Mouse (Mus musculus) forebrain, embryonic 11.5 days (tissue): ENCODE measurements around the gene Ggct. TPM values are rescaled to one million over a fixed set of nuclear protein-coding genes. Genes with fewer than 3 reads are reported as not detected.

Experiments used
- ATAC-seq: fragments of 200-750 bp; cut with Nextera tagmentation; replicated peaks from 2 replicates; pipeline ENCODE4 v1.8.0; 2017; ENCODE audit warnings: moderate TSS enrichment; ENCODE audit not compliant: low FRiP score
- DNase-seq: peaks from one replicate; pipeline ENCODE4 v3.0.0-alpha.2; 2017; ENCODE audit warnings: low spot score
- H3K27ac ChIP-seq: fragments of 300-500 bp; sonication (generic); 2 replicates; pipeline ENCODE4 v1.5.1; 2014; ENCODE audit warnings: low read depth, low read length
- H3K27me3 ChIP-seq: fragments of 300-500 bp; sonication (generic); 2 replicates; pipeline ENCODE4 v1.6.1; 2014; ENCODE audit warnings: mild to moderate bottlenecking, low read length, mixed read lengths; ENCODE audit not compliant: control insufficient read depth, insufficient read depth
- H3K36me3 ChIP-seq: fragments of 300-500 bp; sonication (generic); 2 replicates; pipeline ENCODE4 v1.6.1; 2014; ENCODE audit warnings: mild to moderate bottlenecking, low read length, moderate library complexity, mixed read lengths; ENCODE audit not compliant: control insufficient read depth, insufficient read depth
- H3K4me1 ChIP-seq: fragments of 300-500 bp; sonication (generic); replicated peaks from 2 replicates; pipeline ENCODE4 v1.6.1; 2014; ENCODE audit warnings: low read length, mixed read lengths; ENCODE audit not compliant: control insufficient read depth, insufficient read depth
- H3K4me2 ChIP-seq: fragments of 300-500 bp; sonication (generic); 2 replicates; pipeline ENCODE4 v1.6.1; 2014; ENCODE audit warnings: low read depth, mild to moderate bottlenecking, low read length, moderate library complexity, mixed read lengths; ENCODE audit not compliant: severe bottlenecking
- H3K4me3 ChIP-seq: fragments of 300-500 bp; sonication (generic); 2 replicates; pipeline ENCODE4 v1.5.1; 2014; ENCODE audit warnings: low read depth, low read length
- H3K9ac ChIP-seq: fragments of 300-500 bp; sonication (generic); 2 replicates; pipeline ENCODE4 v1.6.1; 2014; ENCODE audit warnings: low read length
- H3K9me3 ChIP-seq: fragments of 300-500 bp; sonication (generic); 2 replicates; pipeline ENCODE4 v1.6.1; 2016; ENCODE audit warnings: low read length, mixed read lengths; ENCODE audit not compliant: control insufficient read depth
- WGBS: fragments of 180-500 bp; shearing (Covaris S2); extraction: QIAGEN DNeasy Blood & Tissue Kit; methylation state at CpG from one replicate; pipeline ENCODE4 v1.1.7; 2014; 5-methylcytosine and 5-hydroxymethylcytosine counted together
- polyA plus RNA-seq: library from polyadenylated mRNA; unstranded; fragments of >200 nt; fragmentation: Nextera tagmentation; extraction: Ambion mirVana; gene quantifications from 2 replicates; pipeline ENCODE4 v1.2.1, GENCODE M21; 2014

Ggct gene
- polyA plus RNA-seq, 1 experiment from 2014 or later: 8.6 TPM

- Histone ChIP-seq H3K4me1 (0 out of 2 replicates have a peak, but pooled peaks cover 4% of the 10 kb centered on the region), H3K9me3 (no peaks in the 10 kb centered on the region; the same call in 1 of the 2 replicates), H3K4me2 (no peak overlapping the region), H3K36me3 (no peaks in the 10 kb centered on the region), H3K27me3 (no peaks in the 10 kb centered on the region), H3K27ac (no peak overlapping the region), H3K4me3 (no peak overlapping the region), H3K9ac (no peak overlapping the region)
- WGBS: 78% methylated on average over 2 of the region's 2 CpGs
- DNase-seq (no peak), ATAC-seq (no peak)
These were observed 25.7 kb upstream of the Ggct start for GRCm38 (mm10) chr6:55018417-55018816.

DNA sequence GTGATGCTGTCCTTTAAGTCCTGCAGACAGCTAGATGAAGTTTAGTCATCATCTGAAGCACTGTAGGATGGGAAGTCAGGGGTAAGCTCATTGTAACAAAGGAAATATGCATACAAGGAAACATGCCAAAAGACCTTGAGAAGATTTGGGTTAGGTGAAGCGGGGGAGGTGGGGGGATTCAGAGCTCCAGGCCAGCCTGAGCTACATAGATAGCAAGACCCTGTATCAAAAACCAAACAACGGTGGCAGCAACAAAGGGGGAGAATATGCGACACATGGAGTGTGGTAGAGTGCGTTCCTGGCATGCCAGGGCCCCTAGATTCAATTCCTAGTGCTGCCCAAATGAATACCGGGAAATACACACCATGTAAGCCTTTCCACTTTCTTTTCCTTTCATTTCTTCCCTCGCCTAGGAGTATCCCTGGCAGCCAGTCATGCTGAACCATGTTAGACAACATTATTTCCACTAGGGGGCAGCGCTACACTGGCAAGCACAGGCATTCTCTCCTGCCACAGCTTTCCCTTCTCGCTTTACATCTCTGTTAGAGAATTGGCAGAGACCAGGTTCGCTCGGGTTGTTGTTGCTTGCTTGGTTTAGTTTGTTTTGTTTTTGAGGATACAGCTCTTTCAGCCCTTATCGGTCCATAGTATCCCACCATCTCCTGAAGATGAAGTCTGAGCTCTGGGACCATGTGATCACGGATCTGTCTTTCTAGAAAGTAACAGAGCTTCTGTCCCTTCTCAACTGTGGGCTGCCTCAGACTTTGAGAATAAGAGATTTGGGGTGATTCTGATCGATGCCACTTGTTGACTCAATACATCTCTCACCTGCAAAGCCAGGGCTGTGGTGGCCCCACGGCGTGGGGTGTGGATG lies 24.2 kb upstream of the Ggct start:
- Histone ChIP-seq H3K4me3 (no peak overlapping the region), H3K9me3 (no peaks in the 10 kb centered on the region; the same call in 1 of the 2 replicates), H3K9ac (no peak overlapping the region), H3K4me1 (0 out of 2 replicates have a peak, but pooled peaks cover 4% of the 10 kb centered on the region), H3K36me3 (no peaks in the 10 kb centered on the region), H3K27ac (no peak overlapping the region), H3K4me2 (no peak overlapping the region), H3K27me3 (peaks cover 5% of the 10 kb centered on the region)
- ATAC-seq (peak; percentile 71; the same call in 1 of the 2 replicates), DNase-seq (peak; percentile 75)
- 24% methylated on average over 15 of the region's 15 CpGs for WGBS

- 24% methylated on average over 5 of the region's 5 CpGs for WGBS
- H3K27ac ChIP-seq: no peak overlapping the region
- ATAC-seq (no peak), DNase-seq (no peak)
- H3K36me3 ChIP-seq: no peaks in the 10 kb centered on the region
- no peak overlapping the region for H3K4me2 ChIP-seq
- H3K4me3 ChIP-seq: no peak overlapping the region
- H3K9ac ChIP-seq: no peak overlapping the region
- no peaks in the 10 kb centered on the region; the same call in 1 of the 2 replicates for H3K9me3 ChIP-seq
- 0 out of 2 replicates have a peak, but pooled peaks cover 4% of the 10 kb centered on the region for H3K4me1 ChIP-seq
- peaks cover 9% of the 10 kb centered on the region for H3K27me3 ChIP-seq
These were observed 23.5 kb upstream of the Ggct start for GRCm38 (mm10) chr6:55016236-55016635.

GRCm38 (mm10) chr6:55014184-55014583 lies 21.4 kb upstream of the Ggct start:
- Histone ChIP-seq H3K27me3 (peaks cover 18% of the 10 kb centered on the region), H3K4me1 (peaks cover 12% of the 10 kb centered on the region), H3K9me3 (no peaks in the 10 kb centered on the region; the same call in 1 of the 2 replicates), H3K4me2 (no peak overlapping the region), H3K9ac (no peak overlapping the region), H3K4me3 (no peak overlapping the region), H3K36me3 (no peaks in the 10 kb centered on the region), H3K27ac (no peak overlapping the region)
- DNase-seq (no peak), ATAC-seq (no peak)
- WGBS: 89% methylated on average over 3 of the region's 3 CpGs

- no peaks in the 10 kb centered on the region; the same call in 1 of the 2 replicates for H3K9me3 ChIP-seq
- no peak overlapping the region for H3K4me2 ChIP-seq
- H3K4me1 ChIP-seq: peaks cover 12% of the 10 kb centered on the region
- H3K27ac ChIP-seq: no peak overlapping the region
- ATAC-seq (no peak), DNase-seq (no peak)
- H3K27me3 ChIP-seq: peaks cover 28% of the 10 kb centered on the region
- no peak overlapping the region for H3K4me3 ChIP-seq
- no peak overlapping the region for H3K9ac ChIP-seq
- H3K36me3 ChIP-seq: no peaks in the 10 kb centered on the region
- WGBS: 88% methylated on average over 7 of the region's 7 CpGs
These were observed 19.8 kb upstream of the Ggct start for GRCm38 (mm10) chr6:55012516-55012915.

GRCm38 (mm10) chr6:55010330-55011091 lies 17.8 kb upstream of the Ggct start:
- peaks cover 8% of the 10 kb centered on the region for H3K4me1 ChIP-seq
- ATAC-seq (no peak), DNase-seq (no peak)
- H3K27ac ChIP-seq: no peak overlapping the region
- no peak overlapping the region for H3K9ac ChIP-seq
- no peaks in the 10 kb centered on the region; the same call in 1 of the 2 replicates for H3K9me3 ChIP-seq
- WGBS: 59% methylated on average over 4 of the region's 4 CpGs
- no peak overlapping the region for H3K4me3 ChIP-seq
- H3K4me2 ChIP-seq: no peak overlapping the region
- peaks cover 30% of the 10 kb centered on the region for H3K27me3 ChIP-seq
- no peaks in the 10 kb centered on the region for H3K36me3 ChIP-seq

DNA sequence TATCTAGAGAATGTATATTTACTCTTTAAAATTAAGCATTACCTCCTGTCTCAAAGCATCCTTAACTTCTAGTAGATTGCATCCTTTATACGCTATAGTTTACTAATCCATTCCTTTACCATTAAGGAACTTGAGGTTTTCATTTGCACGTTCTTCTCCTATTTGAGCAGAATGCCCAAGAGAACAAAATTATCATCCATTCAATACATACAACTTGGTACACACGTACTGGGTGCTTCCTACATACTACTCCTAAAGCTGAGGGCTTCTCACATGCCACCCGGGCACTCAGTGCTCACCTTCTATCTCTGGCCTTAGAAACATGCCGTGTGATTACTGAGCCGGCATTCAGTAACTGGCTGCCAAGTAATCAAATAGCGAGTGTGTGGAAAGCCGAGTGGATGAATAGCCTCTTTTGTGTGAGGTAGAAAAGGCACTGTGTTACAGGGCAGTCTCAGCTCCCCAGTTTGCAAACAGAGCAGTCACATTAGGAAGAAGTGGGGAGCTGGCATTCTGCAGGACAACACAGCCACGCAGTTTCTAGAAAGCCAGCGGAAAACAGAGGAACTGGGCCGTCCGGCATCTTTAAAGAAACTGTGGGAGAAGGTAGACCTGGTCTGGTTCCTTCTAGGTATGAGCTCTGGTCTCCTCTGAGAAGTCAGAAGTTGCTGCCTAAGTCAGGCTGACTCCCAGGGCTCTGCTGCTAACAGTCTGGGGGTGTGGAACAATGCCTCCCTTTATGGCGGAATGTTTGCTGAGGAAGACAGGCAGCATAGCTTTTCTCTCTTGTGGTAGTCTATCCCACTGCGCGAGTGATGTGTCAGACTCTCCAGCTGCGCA lies 16.9 kb upstream of the Ggct start:
- Histone ChIP-seq H3K9me3 (no peaks in the 10 kb centered on the region; the same call in 1 of the 2 replicates), H3K4me3 (no peak overlapping the region; the same call in 1 of the 2 replicates), H3K9ac (0 out of 2 replicates have a peak overlapping the region, but pooled peaks have one; percentile 12), H3K27ac (peak overlapping the region; percentile 25; the same call in 1 of the 2 replicates), H3K27me3 (peaks cover 32% of the 10 kb centered on the region), H3K4me2 (peak overlapping the region; percentile 40; the same call in 1 of the 2 replicates), H3K4me1 (peaks cover 8% of the 10 kb centered on the region), H3K36me3 (no peaks in the 10 kb centered on the region)
- peak; percentile 61 for DNase-seq
- 15% methylated on average over 16 of the region's 16 CpGs for WGBS
- ATAC-seq: 0 out of 2 replicates have a peak, but pooled peaks have one; percentile 39

- Histone ChIP-seq H3K9me3 (no peaks in the 10 kb centered on the region), H3K9ac (no peak overlapping the region), H3K36me3 (no peaks in the 10 kb centered on the region), H3K4me3 (no peak overlapping the region), H3K4me1 (peaks cover 8% of the 10 kb centered on the region), H3K27ac (no peak overlapping the region), H3K4me2 (no peak overlapping the region), H3K27me3 (peaks cover 32% of the 10 kb centered on the region)
- no peak for DNase-seq
- WGBS: 89% methylated on average over 8 of the region's 8 CpGs
- ATAC-seq: no peak
These were observed 15.7 kb upstream of the Ggct start for GRCm38 (mm10) chr6:55008401-55008800.
